Mouse (Mus musculus): ENCODE results near the gene Susd5.
A peak's percentile ranks its signal among the peaks of the same experiment; 100 is the strongest.
"Not testable (repeated sequence)": the region's sequence is repeated elsewhere in the genome, so short reads cannot be mapped to it uniquely, and the experiment has no call there.

Susd5 gene

GRCm38 (mm10) chr9:114073681-114074080 lies 16.7 kb downstream of the Susd5 start:
- DNase-seq = no peak

- DNase-seq = no peak
Observed at GRCm38 (mm10) chr9:114086422-114086821, 29.5 kb downstream of the Susd5 start.

- no peak for DNase-seq
Observed at GRCm38 (mm10) chr9:114087106-114087815, 30.3 kb downstream of the Susd5 start.

GRCm38 (mm10) chr9:114088885-114089284 lies 31.9 kb downstream of the Susd5 start:
- DNase-seq = not testable (repeated sequence)

DNA sequence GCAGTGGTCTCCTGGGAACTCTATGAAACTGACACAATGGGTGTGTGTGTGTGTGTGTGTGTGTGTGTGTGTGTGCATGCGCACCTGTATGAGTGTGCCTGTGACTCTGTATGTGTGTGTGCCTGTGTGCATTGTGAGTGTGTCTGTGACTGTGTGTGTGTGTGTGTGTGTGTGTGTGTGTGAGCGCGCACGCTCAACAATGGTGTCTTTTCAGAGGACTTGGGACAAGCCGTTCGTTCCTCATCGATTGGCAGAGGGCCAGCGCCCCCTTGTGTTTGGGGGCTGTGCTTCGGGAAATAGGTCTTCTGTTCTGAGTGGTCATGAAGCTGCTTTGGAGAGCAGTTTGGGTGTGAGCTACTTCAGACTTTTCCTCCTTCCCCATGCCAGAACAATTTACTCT lies 35.2 kb downstream of the Susd5 start:
- DNase-seq = not testable (repeated sequence)

DNA sequence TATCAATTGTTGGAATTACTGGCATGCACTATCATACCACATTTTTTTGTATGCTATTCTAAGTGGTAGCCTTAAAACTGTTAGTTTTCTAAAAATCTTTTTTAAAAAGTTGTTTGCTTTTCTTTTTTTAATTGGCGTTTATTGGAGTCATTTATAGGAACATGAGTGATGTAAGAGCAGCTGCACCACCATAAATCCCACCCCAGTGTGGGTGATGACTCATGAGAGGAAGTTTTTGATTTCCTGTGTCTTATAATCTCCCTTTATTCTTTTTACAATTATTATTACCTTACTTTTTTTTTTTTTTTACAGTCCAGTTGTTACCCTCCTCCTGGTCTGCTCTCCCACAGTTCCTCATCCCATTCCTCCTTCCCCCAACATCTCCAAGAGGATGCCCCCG lies 37.9 kb downstream of the Susd5 start:
- no peak for DNase-seq

DNA sequence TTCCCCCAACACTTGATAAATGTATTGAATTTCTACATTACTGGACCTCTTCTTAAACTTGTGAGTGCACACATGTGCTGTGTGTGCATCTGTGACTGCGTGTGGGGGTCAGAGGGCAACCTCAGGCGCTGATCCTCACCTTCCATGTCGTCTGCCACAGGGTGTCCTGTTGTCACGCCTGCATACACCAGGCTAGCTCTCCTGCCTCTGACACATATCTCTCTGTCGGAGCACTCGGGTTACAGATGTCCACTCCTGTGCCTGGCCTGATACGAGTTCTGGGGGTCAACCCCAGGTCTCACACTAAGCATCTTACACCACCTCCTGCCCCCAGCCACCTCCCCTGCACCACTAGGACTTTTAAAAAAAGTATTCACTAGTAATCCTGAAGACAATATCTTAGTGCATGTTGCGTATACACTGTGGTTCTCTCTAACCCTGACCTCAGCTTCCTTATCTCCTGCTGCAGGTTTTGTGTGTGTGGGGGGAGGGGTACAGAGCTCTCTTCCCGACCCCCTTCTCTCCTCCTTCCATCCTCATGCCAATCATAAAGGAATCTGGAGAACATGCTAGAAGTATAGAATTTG lies 41.9 kb downstream of the Susd5 start:
- no peak for DNase-seq

DNA sequence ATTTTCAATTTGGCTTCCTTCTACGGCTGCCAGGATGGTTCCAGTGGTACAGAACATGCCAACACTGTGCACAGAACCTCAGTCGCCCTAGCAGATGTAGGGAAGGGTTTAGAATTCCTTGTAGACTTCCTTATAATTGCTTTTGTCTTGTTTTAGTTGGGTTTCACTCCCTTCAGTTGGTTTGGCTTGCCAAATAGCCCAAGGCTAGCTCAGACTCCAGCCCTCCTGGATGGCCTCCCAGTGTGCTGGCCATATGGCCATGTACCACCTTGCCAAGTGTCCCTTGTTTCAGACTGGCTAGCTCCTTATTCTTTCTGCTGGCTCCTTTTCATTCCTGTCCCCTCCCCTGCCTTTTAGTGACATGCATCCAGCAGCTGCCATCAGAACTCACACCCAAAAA lies 53.3 kb downstream of the Susd5 start:
- peak; percentile 50 to 66 for DNase-seq

DNA sequence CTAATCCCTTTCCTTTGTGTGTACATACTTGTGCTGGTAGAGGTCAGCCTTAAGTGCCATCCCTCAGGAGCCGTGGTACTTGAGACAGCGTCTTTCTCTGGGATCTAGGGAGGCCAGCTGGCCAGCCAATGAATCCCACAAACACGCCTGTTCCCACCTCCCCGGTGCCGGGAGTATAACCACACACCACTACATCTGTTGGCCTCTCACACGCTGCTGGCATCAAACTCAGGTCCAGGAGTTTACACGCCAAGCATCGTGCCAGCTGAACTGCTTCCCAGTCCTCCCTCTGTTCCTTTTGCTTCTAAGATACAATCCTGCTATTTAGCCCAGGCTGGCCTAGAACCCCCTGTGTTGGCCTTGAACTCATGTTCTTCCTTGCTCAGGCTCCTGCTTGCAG lies 54.2 kb downstream of the Susd5 start:
- peak in 1 of 2 experiments; percentile 5 for DNase-seq

DNA sequence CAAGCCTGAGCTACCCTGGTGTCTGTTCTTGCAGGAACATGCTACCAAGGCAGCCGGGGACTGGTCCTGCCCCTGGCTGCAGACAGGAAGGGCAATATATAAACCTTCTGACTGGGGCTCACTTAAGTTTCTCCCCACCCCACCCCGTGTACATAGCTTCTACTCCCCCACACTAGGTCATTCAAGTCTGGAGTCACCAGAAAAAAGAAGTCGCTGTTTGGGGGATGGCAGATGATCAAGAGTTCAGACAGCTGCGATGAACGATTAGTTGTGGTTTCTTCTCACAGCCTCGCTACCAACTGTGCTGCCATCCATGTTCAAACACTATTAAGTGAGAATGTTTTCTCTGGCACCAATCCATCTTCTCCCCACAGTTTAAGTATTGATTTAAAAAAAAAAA lies 55.3 kb downstream of the Susd5 start:
- DNase-seq = no peak

GRCm38 (mm10) chr9:114113911-114114623 lies 57.1 kb downstream of the Susd5 start:
- no peak for DNase-seq

DNA sequence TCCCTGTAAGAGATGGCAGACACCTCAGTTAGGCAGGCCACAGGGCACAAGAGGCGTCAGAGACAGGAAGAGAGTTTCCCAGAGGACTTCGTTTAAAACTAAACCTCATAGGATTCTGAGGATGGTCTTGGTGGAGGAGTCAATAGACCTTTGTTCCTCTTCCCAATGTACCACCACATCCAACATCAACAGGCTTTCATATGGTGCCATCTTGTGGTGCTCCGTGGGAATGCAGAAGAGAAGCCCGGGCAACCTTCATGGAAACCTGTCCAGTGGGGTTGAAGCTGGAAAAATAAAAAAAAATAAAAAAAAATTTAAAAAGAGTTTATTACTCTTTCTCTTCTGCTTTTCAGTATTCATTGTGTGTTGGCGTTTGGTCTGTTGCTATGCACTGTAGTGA lies 59.7 kb downstream of the Susd5 start:
- DNase-seq = peak; percentile 75 to 81

- DNase-seq = not testable (repeated sequence)
Observed at GRCm38 (mm10) chr9:114122862-114123261, 65.9 kb downstream of the Susd5 start.

DNA sequence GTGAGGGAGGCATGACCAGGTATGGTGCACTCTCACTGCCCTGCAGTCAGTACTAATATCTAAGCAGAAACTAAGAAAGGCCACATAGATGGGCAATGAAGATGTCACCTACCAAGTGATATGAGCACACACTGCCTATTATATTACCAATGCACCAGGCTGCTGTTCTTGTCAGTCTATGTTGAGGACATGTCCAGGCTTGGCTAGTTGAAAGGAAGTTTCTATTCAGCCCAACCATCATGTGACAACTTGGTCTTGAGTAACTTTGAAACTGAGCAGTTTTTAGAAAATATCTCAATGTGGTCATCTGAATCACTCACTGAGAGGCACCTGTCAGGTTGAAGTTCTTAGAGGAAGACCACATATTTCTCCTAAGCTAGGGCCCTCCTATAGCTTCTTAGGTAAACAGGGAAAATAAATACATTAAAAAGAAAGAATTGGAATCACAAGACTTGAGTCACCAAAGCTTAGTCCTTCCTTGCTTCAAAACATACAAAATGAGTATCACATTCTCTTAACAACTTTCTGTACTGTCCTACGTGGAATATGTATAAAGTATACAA lies 72.4 kb downstream of the Susd5 start:
- DNase-seq = not testable (repeated sequence)
